Mouse (Mus musculus) cerebellum, adult 2 months (tissue): ENCODE results near the gene Creb3l2.

Experiments
- CTCF ChIP-seq: fragments of 200-500 bp; IDR thresholded peaks from 2 replicates; pipeline ENCODE4 v1.5.1; 2011; ENCODE audit warnings: low read depth, mild to moderate bottlenecking, control low read depth, low read length, moderate library complexity, borderline replicate concordance; ENCODE audit not compliant: insufficient read depth
- POLR2A ChIP-seq: fragments of 200-500 bp; IDR thresholded peaks from 2 replicates; pipeline ENCODE4 v1.6.1; 2011; ENCODE audit warnings: low read length, control low read depth, borderline replicate concordance; ENCODE audit not compliant: insufficient read depth

DNA sequence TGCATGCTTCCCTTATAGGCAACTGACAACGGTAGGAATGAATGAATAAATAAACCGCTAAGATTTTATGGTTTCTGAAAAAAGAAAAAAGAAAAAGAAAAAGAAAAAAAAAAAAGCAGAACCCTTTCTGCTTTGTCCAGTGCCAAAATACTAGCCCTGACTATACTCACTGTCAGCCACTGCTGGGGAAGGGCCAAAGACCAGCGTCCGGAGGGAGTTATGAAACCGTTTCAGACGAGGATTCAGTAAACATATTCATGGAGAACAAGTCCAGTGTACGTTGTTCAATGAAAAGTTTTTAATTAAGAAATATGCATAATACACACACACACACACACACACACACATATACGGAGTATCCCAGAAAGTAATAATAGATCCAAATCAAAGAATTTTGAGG lies 91.6 kb downstream of the Creb3l2 start:
- TF ChIP-seq CTCF (no peak), POLR2A (no peak)
